Mouse (Mus musculus): Measurements from ENCODE around the gene Kcnq4.

Gene Kcnq4

DNA sequence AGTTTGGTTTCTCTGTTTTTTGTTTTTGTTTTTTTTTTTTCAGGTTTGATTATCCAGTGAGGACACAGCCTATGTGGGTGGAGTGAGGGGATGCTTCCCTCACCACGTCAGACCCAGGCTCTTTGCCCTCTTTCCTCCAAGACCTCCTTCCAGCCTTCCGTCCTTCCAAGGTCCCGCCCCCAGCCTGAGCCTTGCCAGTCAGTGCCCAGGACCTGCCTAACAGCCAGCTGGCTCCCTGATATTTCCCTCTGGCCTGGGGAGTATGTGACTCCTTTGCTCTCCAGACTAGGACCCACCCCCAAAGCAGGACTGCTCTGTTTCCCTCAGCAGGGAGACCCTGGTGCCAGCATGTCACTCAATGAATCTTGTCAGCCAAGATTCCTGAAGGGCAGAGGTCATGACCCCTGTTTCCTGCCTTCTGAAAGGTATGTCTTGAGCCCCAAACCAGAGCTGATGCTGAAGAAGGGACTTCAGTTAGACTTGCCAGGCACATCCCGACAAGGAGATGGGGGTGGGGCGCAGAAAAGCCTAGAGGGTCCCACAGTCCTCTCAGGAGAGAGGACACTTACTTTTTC lies 22.8 kb downstream of the Kcnq4 start:
- peak; percentile 51 to 59 for DNase-seq

GRCm38 (mm10) chr4:120721574-120721973 lies 26.8 kb downstream of the Kcnq4 start:
- DNase-seq: no peak

DNA sequence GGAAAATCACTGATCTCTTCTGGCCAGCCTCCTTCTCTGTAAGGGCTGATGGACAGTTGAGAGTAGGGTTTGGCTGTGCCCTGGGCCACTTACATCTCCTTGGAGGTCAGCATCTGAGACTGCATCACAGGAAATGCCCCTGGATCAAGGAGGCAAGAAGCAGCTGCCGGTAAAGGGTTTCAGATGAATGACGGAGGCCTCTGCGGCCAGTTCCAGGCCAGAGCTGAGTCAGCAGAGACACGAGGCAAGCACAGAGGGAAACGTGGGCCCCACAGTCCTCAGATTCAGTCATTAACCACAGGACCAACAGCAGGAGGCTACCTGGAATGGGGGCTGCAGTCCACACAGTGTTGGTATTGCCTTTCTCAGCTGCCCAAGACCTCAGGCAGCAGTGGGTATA lies 29.3 kb downstream of the Kcnq4 start:
- DNase-seq: no peak

GRCm38 (mm10) chr4:120717591-120717990 lies 30.8 kb downstream of the Kcnq4 start:
- no peak for DNase-seq

DNA sequence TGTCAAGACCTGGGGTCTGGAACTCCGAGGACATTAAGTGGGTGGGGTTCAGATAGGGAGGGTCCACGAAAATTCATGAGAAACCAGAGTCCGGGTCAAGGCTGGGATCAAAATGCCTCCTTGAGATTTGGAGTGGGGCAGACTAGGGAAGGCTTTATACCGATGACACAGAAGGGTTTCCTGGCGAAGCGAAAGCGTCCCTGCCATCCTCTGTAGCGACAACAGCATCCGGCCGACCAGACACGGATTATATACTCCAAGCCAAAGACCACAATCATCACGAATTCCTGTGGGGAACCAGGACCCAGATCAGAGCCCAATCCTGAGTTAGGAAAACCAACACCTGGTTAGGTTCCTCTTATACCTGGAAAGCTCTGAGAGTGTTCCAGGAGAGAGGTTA lies 31.6 kb downstream of the Kcnq4 start:
- no peak for DNase-seq

DNA sequence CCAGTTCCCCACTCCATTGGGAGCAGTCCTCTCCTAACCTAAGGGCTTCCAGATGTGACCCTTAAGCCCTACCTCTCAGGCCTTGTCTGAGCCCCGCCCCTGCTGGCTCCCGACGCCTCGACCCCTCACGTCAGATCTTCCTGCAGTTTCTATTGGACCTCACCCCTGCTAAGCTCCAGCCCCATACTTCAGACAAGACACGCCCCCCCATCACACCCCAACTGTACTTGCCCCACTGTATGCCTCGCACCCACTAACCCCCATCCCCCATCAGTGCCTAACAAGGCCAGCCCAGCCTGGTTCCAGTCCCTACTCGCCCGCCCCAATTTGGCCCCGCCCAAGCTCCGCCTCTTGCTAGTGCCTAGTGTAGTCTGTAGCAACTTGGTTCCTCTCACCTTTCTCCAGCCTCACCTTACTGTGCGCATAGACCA lies 32.3 kb downstream of the Kcnq4 start:
- peak; percentile 41 to 53 for DNase-seq

GRCm38 (mm10) chr4:120713856-120714497 lies 34.4 kb downstream of the Kcnq4 start:
- peak; percentile 48 to 58 for DNase-seq

GRCm38 (mm10) chr4:120713021-120713420 lies 35.4 kb downstream of the Kcnq4 start:
- peak in 1 of 2 experiments; percentile 34 for DNase-seq

GRCm38 (mm10) chr4:120712236-120712635 lies 36.2 kb downstream of the Kcnq4 start:
- DNase-seq: peak in 1 of 2 experiments; percentile 33

DNA sequence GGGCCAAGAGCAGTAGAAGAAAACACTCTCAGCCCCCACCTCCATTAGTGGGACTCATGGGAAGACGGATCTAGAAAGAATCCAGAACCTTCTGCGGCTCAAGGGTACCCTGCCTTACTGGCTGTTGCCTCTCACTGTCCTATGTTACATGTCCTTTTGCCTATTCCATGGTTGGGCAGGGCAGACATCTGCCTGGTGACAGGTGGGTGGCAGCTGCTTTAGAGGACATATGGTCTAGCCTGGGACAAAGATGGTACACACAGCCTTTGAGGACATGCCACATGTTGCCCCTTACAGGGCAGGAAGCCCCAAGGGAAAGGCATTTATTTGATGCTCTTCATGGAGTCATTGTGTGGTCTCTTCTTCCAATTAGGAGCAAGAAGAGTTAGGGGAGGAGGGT lies 45.9 kb downstream of the Kcnq4 start:
- no peak for DNase-seq

- peak; percentile 65 to 80 for DNase-seq
Measured at GRCm38 (mm10) chr4:120702056-120702455, 46.4 kb downstream of the Kcnq4 start.

DNA sequence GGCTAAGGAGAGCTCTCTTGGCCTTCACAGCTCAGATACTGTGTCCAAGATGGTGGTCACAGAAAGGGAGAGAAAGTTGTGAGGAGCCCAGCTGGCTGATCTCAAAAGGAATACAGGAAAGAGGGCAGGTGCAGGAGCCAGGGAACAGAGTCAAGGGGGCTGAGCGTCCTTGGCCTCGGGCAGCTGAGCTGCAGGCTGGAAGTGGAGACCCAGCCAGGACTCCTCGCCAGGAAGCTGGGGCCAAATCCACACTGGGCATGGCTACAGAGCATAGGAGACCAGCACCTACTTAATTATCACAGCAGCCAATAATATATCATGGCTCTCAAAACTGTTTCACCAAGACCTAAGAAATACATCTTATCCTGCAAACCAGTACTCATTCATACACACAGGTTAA lies 47.2 kb downstream of the Kcnq4 start:
- DNase-seq: peak; percentile 53 to 60

DNA sequence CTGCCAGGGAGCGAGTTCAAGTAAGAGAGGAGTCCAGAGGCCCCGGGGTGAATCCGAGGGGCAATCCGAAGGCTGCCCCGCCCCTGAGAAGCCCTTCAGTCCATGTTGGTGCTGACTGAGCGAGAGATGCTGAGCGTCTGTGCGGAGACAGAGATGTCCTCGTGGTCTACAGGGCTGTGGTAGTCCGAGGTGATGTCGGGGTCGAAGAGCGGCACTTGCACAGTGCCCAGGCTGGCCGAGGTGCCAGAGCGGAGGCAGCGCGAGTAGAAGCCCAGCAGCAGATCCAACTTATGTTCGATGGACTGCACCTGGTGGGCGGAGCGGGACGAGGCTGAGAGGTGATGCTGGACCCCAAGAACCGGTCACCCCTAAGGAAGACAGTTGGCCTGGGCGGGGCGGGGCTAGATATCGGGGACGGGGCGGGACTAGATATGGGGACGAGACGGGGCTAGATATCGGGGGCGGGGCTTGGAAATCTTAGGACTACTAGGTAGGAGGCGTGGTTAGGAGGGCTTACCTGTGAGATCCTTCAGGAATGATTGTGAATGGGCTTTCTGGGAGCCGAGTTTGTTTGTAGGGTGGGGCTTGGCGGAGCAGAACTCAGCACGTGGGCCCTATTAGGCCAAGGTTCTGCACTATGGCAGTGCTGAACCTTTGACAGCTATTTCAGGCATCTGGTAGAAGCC lies 50.5 kb downstream of the Kcnq4 start:
- no peak for DNase-seq

DNA sequence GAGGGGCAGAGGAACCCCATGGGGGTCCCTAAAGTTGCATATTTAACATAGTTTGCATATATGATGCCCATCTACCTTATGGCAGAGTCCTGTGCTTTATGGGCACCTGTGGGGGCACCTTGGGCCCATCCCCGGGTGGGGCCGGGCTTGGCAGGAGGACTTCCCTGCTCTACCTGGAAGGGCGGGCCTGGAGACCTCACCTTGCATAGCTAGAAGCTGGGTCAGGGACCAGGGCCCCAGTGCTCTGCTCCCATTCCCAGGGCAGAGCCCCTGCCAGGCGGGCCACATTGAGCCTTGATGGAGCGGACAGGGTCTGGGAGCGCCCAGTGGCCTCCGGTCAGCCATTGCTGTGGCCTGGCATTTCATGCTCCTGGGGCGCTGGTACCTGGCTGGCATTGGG lies 51.1 kb downstream of the Kcnq4 start:
- no peak for DNase-seq

- DNase-seq: peak; percentile 71 to 87
Measured at GRCm38 (mm10) chr4:120692717-120693116, 55.7 kb downstream of the Kcnq4 start.

- DNase-seq: no peak
Measured at GRCm38 (mm10) chr4:120689317-120689716, 59.1 kb downstream of the Kcnq4 start.

- DNase-seq: no peak
Measured at GRCm38 (mm10) chr4:120687282-120687681, 61.1 kb downstream of the Kcnq4 start.

GRCm38 (mm10) chr4:120683278-120683997 lies 65.0 kb downstream of the Kcnq4 start:
- no peak for DNase-seq

GRCm38 (mm10) chr4:120682168-120682567 lies 66.2 kb downstream of the Kcnq4 start:
- peak; percentile 81 to 82 for DNase-seq

- peak; percentile 77 to 80 for DNase-seq
Measured at GRCm38 (mm10) chr4:120680953-120681352, 67.5 kb downstream of the Kcnq4 start.

GRCm38 (mm10) chr4:120675640-120676039 lies 72.8 kb downstream of the Kcnq4 start:
- no peak for DNase-seq

GRCm38 (mm10) chr4:120674775-120675451 lies 73.5 kb downstream of the Kcnq4 start:
- no peak for DNase-seq

DNA sequence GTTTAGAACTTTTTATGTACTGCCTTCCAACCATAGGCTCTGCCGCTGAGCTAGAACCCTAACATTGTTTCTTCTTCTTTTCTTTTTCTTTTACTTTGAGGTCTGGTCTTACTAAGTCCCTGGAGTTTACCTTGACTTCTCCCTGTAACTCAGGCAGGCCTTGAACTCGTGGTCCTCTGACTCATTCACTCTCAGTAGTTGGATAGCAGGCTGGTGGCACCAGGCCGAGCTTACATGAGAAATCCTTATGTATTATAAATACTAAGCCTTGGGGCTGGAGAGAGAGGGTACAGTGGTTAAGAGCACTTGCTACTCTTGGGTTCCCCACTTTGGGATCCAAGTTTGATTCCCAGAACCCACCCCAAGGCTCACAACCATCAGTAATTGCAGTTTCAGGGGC lies 74.8 kb downstream of the Kcnq4 start:
- DNase-seq: no peak

Data from cerebellum, postnatal 14 days (tissue).